Mouse (Mus musculus) intestine, embryonic 15.5 days (tissue): ENCODE results near the gene Galr3. TPM values are rescaled to one million over a fixed set of nuclear protein-coding genes. Genes with fewer than 3 reads are reported as not detected.
A peak's percentile ranks its signal among the peaks of the same experiment; 100 is the strongest.

Source experiments
- ATAC-seq: fragments of 200-750 bp; cut with Nextera tagmentation; 2 replicates; pipeline ENCODE4 v1.8.0; 2017; ENCODE audit warnings: moderate TSS enrichment, moderate library complexity
- H3K27ac ChIP-seq: fragments of 300-500 bp; sonication (generic); 2 replicates; pipeline ENCODE4 v1.5.1; 2015; ENCODE audit warnings: mild to moderate bottlenecking, inconsistent platforms
- H3K27me3 ChIP-seq: fragments of 300-500 bp; sonication (generic); replicated peaks from 2 replicates; pipeline ENCODE4 v1.6.1; 2015; ENCODE audit warnings: inconsistent platforms
- H3K36me3 ChIP-seq: fragments of 300-500 bp; sonication (generic); 2 replicates; pipeline ENCODE4 v1.6.1; 2015; ENCODE audit warnings: inconsistent platforms
- H3K4me1 ChIP-seq: fragments of 300-500 bp; sonication (generic); replicated peaks from 2 replicates; pipeline ENCODE4 v1.6.1; 2015; ENCODE audit warnings: inconsistent platforms
- H3K4me2 ChIP-seq: fragments of 300-500 bp; sonication (generic); replicated peaks from 2 replicates; pipeline ENCODE4 v1.6.1; 2015; ENCODE audit warnings: mild to moderate bottlenecking, inconsistent platforms
- H3K4me3 ChIP-seq: fragments of 300-500 bp; sonication (generic); replicated peaks from 2 replicates; pipeline ENCODE4 v1.5.1; 2015; ENCODE audit warnings: inconsistent platforms
- H3K9ac ChIP-seq: fragments of 300-500 bp; sonication (generic); 2 replicates; pipeline ENCODE4 v1.6.1; 2015; ENCODE audit warnings: inconsistent platforms
- H3K9me3 ChIP-seq: fragments of 300-500 bp; sonication (generic); 2 replicates; pipeline ENCODE4 v1.6.1; 2016; ENCODE audit warnings: inconsistent platforms
- WGBS: fragments of 180-500 bp; shearing (Covaris S2); methylation state at CpG from one replicate; pipeline ENCODE4 v1.1.7; 2015; 5-methylcytosine and 5-hydroxymethylcytosine counted together
- polyA plus RNA-seq: library from polyadenylated mRNA; unstranded; fragments of >200 nt; fragmentation: Nextera tagmentation; extraction: Ambion mirVana; gene quantifications from 2 replicates; pipeline ENCODE4 v1.2.1, GENCODE M21; 2015

Gene Galr3
- 1.6 and 1.8 TPM in 2 replicates for polyA plus RNA-seq

DNA sequence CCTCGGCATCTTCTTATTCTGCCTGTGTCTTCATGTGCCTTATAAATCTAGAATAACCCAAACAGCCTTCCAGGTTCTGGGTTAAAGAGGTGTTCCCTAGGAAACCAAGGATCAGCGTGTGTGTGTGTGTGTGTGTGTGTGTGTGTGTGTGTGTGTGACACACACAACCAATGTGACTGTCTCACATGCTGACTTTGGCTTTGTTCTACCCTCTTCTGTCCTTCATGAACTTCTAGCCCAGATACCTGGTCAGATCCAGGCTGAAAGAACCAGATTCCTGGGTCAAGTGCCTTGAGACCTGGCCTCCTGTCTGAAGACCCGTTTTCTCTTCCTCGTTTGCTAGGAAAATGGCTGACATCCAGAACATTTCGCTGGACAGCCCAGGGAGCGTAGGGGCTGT, at the start of gene Galr3:
Galr3 (plus strand) TSS at position 301 of the 400 bp plus-strand sequence.
- H3K27me3 ChIP-seq, result peaks cover 28% of the 10 kb centered on the region
- no peak for ATAC-seq
- no peaks in the 10 kb centered on the region for H3K9me3 ChIP-seq
- peak within 1 kb of the TSS; percentile 62 for H3K9ac ChIP-seq
- H3K4me2 ChIP-seq, result peak within 1 kb of the TSS; percentile 98
- H3K27ac ChIP-seq, result peak within 1 kb of the TSS; percentile 79
- no peaks in the 10 kb centered on the region for H3K36me3 ChIP-seq
- peaks cover 54% of the 10 kb centered on the region for H3K4me1 ChIP-seq
- peak within 1 kb of the TSS; percentile 53 for H3K4me3 ChIP-seq
- WGBS, result 65% methylated on average over 6 of the region's 6 CpGs

- no peaks in the 10 kb centered on the region for H3K27me3 ChIP-seq
- H3K4me2 ChIP-seq, result no peak overlapping the region
- no peak overlapping the region for H3K9ac ChIP-seq
- no peak overlapping the region for H3K4me3 ChIP-seq
- H3K27ac ChIP-seq, result no peak overlapping the region
- H3K36me3 ChIP-seq, result peaks cover 54% of the 10 kb centered on the region
- no peaks in the 10 kb centered on the region for H3K9me3 ChIP-seq
- H3K4me1 ChIP-seq, result peaks cover 5% of the 10 kb centered on the region; the same call in 1 of the 2 replicates
- 91% methylated on average over 7 of the region's 7 CpGs for WGBS
- ATAC-seq, result no peak
Observed at GRCm38 (mm10) chr15:78992235-78992634, 49.5 kb upstream of the Galr3 start.

- Histone ChIP-seq H3K9ac (no peak overlapping the region), H3K36me3 (peaks cover 54% of the 10 kb centered on the region), H3K27ac (no peak overlapping the region), H3K4me3 (no peak overlapping the region), H3K27me3 (no peaks in the 10 kb centered on the region), H3K4me2 (no peak overlapping the region), H3K9me3 (no peaks in the 10 kb centered on the region), H3K4me1 (peaks cover 5% of the 10 kb centered on the region; the same call in 1 of the 2 replicates)
- WGBS, result 96% methylated on average over 24 of the region's 24 CpGs
- no peak for ATAC-seq
Observed at GRCm38 (mm10) chr15:78992925-78993324, 48.8 kb upstream of the Galr3 start.

GRCm38 (mm10) chr15:78995916-78996315, 45.8 kb upstream of the Galr3 start:
- no peak overlapping the region for H3K4me3 ChIP-seq
- 95% methylated on average over 4 of the region's 4 CpGs for WGBS
- no peak overlapping the region for H3K4me2 ChIP-seq
- ATAC-seq, result no peak
- no peaks in the 10 kb centered on the region for H3K27me3 ChIP-seq
- H3K4me1 ChIP-seq, result no peaks in the 10 kb centered on the region
- H3K36me3 ChIP-seq, result peaks cover 46% of the 10 kb centered on the region
- H3K9ac ChIP-seq, result no peak overlapping the region
- H3K9me3 ChIP-seq, result no peaks in the 10 kb centered on the region
- no peak overlapping the region for H3K27ac ChIP-seq

GRCm38 (mm10) chr15:78996663-78997062, 45.0 kb upstream of the Galr3 start:
- Histone ChIP-seq H3K27ac (no peak overlapping the region), H3K4me1 (no peaks in the 10 kb centered on the region), H3K4me3 (no peak overlapping the region), H3K9ac (no peak overlapping the region), H3K27me3 (no peaks in the 10 kb centered on the region), H3K4me2 (no peak overlapping the region), H3K9me3 (no peaks in the 10 kb centered on the region), H3K36me3 (peaks cover 46% of the 10 kb centered on the region)
- WGBS, result 83% methylated on average over 3 of the region's 3 CpGs
- ATAC-seq, result 0 out of 2 replicates have a peak, but pooled peaks have one; percentile 9

DNA sequence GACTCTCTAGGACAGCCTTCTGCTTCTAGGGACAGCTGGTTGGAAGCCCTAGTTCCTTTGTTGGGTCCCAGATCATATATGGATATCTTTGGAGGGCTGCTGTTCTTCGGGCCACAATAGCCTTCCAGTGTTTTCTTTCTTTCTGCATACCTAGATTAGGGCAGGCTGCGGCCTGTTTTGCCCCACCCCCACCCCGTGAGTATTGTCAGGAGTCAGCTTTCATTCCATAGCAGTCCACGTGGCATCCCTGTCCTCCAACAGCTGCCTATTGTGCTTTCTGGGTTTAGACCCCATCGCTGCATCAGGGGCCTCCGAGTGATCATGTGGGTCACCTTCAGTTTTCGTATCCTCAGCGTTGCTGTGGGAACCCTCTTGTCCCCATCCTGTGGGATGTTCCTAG, 43.3 kb upstream of the Galr3 start:
- Histone ChIP-seq H3K9ac (no peak overlapping the region), H3K27me3 (no peaks in the 10 kb centered on the region), H3K9me3 (no peaks in the 10 kb centered on the region), H3K27ac (no peak overlapping the region), H3K4me3 (no peak overlapping the region), H3K4me2 (no peak overlapping the region), H3K4me1 (no peaks in the 10 kb centered on the region), H3K36me3 (peaks cover 35% of the 10 kb centered on the region)
- 68% methylated on average over 8 of the region's 8 CpGs for WGBS
- no peak for ATAC-seq

GRCm38 (mm10) chr15:78999586-78999985, 42.1 kb upstream of the Galr3 start:
- Histone ChIP-seq H3K27ac (no peak overlapping the region), H3K9ac (no peak overlapping the region), H3K4me1 (no peaks in the 10 kb centered on the region), H3K36me3 (peaks cover 33% of the 10 kb centered on the region), H3K27me3 (no peaks in the 10 kb centered on the region), H3K9me3 (no peaks in the 10 kb centered on the region), H3K4me3 (no peak overlapping the region), H3K4me2 (no peak overlapping the region)
- WGBS, result 83% methylated on average over 11 of the region's 11 CpGs
- no peak for ATAC-seq

DNA sequence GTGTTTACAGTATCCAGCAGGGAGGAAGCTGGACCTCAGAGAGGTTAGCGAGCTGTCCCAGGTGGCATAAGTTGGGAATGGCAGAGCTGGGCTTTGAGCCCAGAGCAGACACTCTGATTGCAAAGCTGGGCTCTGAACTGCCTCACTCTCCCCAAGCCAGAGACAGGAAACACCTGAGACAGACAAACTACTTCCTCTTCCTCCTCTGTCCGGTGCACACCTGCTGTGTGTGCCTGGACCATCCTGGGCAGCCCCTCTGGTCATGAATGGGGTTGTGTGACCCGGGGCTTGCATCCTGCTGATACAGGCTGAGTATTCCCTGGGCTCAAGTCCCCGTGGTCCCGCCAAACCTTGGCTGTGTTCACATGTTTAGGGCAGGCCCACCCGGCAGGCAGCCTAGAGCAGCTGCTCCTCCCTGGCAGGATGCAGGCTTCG, 41.3 kb upstream of the Galr3 start:
- ATAC-seq, result no peak
- 0 out of 2 replicates have a peak, but pooled peaks cover 3% of the 10 kb centered on the region for H3K4me1 ChIP-seq
- H3K9me3 ChIP-seq, result no peaks in the 10 kb centered on the region
- no peaks in the 10 kb centered on the region for H3K27me3 ChIP-seq
- no peak overlapping the region for H3K9ac ChIP-seq
- H3K27ac ChIP-seq, result no peak overlapping the region
- 88% methylated on average over 6 of the region's 7 CpGs for WGBS
- no peak overlapping the region for H3K4me3 ChIP-seq
- H3K36me3 ChIP-seq, result peaks cover 38% of the 10 kb centered on the region
- H3K4me2 ChIP-seq, result no peak overlapping the region

DNA sequence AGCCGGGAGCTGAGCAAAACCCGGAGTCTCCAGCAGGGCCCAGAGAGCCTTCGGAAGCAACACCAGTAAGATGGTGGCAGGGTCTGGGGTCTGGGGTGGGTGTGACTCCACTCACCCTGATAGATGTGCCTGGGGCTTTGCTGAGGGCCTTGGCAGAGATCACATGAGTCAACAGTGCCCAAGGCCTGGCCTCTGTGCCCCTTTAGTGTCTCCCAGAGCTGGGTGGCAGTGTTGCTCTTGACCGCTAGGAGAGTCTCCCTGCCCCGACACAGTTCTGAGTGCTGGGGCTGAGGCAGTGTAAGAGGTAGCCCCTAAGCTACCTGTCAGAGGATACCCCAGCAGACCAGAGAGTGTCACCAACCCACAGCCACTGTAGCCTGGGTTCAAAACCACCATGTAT, 40.1 kb upstream of the Galr3 start:
- Histone ChIP-seq H3K36me3 (peaks cover 47% of the 10 kb centered on the region), H3K4me2 (no peak overlapping the region), H3K9ac (no peak overlapping the region), H3K27ac (no peak overlapping the region), H3K4me3 (no peak overlapping the region), H3K4me1 (0 out of 2 replicates have a peak, but pooled peaks cover 3% of the 10 kb centered on the region), H3K27me3 (no peaks in the 10 kb centered on the region), H3K9me3 (no peaks in the 10 kb centered on the region)
- WGBS, result 91% methylated on average over 5 of the region's 5 CpGs
- ATAC-seq, result no peak

DNA sequence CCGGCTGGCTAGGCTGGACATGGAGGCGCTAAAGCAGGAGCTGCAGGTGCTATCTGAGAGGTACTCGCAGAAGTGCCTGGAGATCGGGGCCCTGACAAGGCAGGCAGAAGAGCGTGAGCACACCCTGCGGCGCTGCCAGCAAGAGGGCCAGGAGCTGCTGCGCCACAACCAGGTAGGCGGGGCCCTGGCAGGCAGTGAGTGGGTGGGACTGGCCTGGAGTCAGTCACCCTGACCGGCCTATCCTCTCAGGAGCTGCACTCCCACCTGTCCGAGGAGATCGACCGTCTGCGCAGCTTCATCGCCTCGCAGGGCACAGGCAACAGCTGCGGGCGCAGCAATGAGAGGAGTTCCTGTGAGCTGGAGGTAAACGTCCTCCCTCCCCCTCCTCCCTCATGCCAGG, 39.6 kb upstream of the Galr3 start:
- no peak overlapping the region for H3K9ac ChIP-seq
- H3K9me3 ChIP-seq, result no peaks in the 10 kb centered on the region
- 0 out of 2 replicates have a peak, but pooled peaks cover 3% of the 10 kb centered on the region for H3K4me1 ChIP-seq
- H3K4me3 ChIP-seq, result no peak overlapping the region
- ATAC-seq, result peak; percentile 57; the same call in 1 of the 2 replicates
- H3K36me3 ChIP-seq, result peaks cover 51% of the 10 kb centered on the region
- H3K4me2 ChIP-seq, result no peak overlapping the region
- no peak overlapping the region for H3K27ac ChIP-seq
- H3K27me3 ChIP-seq, result no peaks in the 10 kb centered on the region
- WGBS, result 52% methylated on average over 19 of the region's 19 CpGs

- no peak overlapping the region for H3K9ac ChIP-seq
- no peaks in the 10 kb centered on the region for H3K27me3 ChIP-seq
- 0 out of 2 replicates have a peak, but pooled peaks cover 3% of the 10 kb centered on the region for H3K4me1 ChIP-seq
- peaks cover 53% of the 10 kb centered on the region for H3K36me3 ChIP-seq
- no peak overlapping the region for H3K27ac ChIP-seq
- 90% methylated on average over 3 of the region's 3 CpGs for WGBS
- no peaks in the 10 kb centered on the region for H3K9me3 ChIP-seq
- H3K4me2 ChIP-seq, result no peak overlapping the region
- ATAC-seq, result no peak
- H3K4me3 ChIP-seq, result no peak overlapping the region
Observed at GRCm38 (mm10) chr15:79003079-79003478, 38.6 kb upstream of the Galr3 start.

GRCm38 (mm10) chr15:79005581-79005980, 36.1 kb upstream of the Galr3 start:
- Histone ChIP-seq H3K36me3 (peaks cover 47% of the 10 kb centered on the region), H3K27ac (no peak overlapping the region)
- ATAC-seq, result peak; percentile 48; the same call in 1 of the 2 replicates

DNA sequence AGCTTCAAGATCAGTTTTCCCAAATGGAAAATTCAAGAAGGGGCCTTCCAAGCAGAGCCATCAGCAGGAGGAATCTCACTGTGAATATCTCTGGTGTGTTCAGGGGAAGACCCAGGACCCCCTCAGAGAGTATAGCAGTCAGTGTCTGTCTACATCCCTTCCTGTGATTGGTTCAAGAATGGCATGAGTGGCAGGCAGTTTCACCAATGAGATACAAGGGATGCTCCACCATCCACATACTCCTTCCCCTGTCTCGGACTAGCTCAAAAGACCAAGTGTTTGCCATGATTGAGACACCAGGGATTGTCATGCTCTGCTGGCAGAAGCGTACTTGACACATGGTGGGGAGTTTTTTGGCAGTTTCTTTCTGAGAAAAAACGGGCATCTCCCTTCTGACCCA, 35.0 kb upstream of the Galr3 start:
- ATAC-seq, result no peak

More at GRCm38 (mm10) chr15:79005581-79005980, 36.1 kb upstream of the Galr3 start:
- Histone ChIP-seq H3K4me3 (no peak overlapping the region), H3K4me1 (0 out of 2 replicates have a peak, but pooled peaks cover 3% of the 10 kb centered on the region), H3K9ac (no peak overlapping the region), H3K9me3 (no peaks in the 10 kb centered on the region), H3K27me3 (no peaks in the 10 kb centered on the region), H3K4me2 (no peak overlapping the region)
- WGBS, result 78% methylated on average over 9 of the region's 9 CpGs

More for the DNA sequence above, 35.0 kb upstream of the Galr3 start:
- H3K27ac ChIP-seq, result no peak overlapping the region
- 71% methylated on average over 3 of the region's 3 CpGs for WGBS
- H3K9me3 ChIP-seq, result no peaks in the 10 kb centered on the region
- H3K4me1 ChIP-seq, result 0 out of 2 replicates have a peak, but pooled peaks cover 3% of the 10 kb centered on the region
- H3K4me2 ChIP-seq, result no peak overlapping the region
- peaks cover 37% of the 10 kb centered on the region for H3K36me3 ChIP-seq
- no peak overlapping the region for H3K9ac ChIP-seq
- no peak overlapping the region for H3K4me3 ChIP-seq
- H3K27me3 ChIP-seq, result no peaks in the 10 kb centered on the region
